ENCODE assay signal across 28 mouse cellular contexts in genomic region chr2:134827778-134828487, GRCm38 (mm10). TPM values are rescaled to one million over a fixed set of nuclear protein-coding genes. Genes with fewer than 3 reads are reported as not detected.
DNase-seq lines count a peak whose midpoint lies in the region; ATAC-seq lines count a peak whose summit lies in the region.
"Had no signal": no experiment of that assay in that cellular context is flagged by ENCODE, and none has a peak within 500 bp of the region (broad histone marks: within the 10 kb centered on the region; RNA-seq: fewer than 3 reads in every experiment).

No protein-coding gene starts in this region.

- no peaks in the 10 kb centered on the region for H3K36me3 ChIP-seq in kidney, embryonic 15.5 days
- no peaks in the 10 kb centered on the region for H3K36me3 ChIP-seq in forebrain, embryonic 13.5 days (ENCODE audit: poor library complexity, severe bottlenecking)
- no peaks in the 10 kb centered on the region for H3K36me3 ChIP-seq in intestine, embryonic 15.5 days
- H3K36me3 ChIP-seq: embryonic facial prominence, embryonic 12.5 days; hindbrain, embryonic 10.5 days; lung, embryonic 15.5 days; midbrain, embryonic 10.5 days; midbrain, embryonic 15.5 days had no signal

- H3K4me1 ChIP-seq in kidney, embryonic 15.5 days = peaks cover 34% of the 10 kb centered on the region
- H3K4me1 ChIP-seq in forebrain, embryonic 13.5 days = peaks cover 17% of the 10 kb centered on the region
- H3K4me1 ChIP-seq in intestine, embryonic 15.5 days (replicated peaks) = 0 out of 2 replicates have a peak, but pooled peaks cover 6% of the 10 kb centered on the region

- no peak overlapping the region for H3K4me2 ChIP-seq in kidney, embryonic 15.5 days
- no peak overlapping the region for H3K4me2 ChIP-seq in forebrain, embryonic 13.5 days
- no peak overlapping the region for H3K4me2 ChIP-seq in intestine, embryonic 15.5 days (replicated peaks)
- H3K4me2 ChIP-seq: embryonic facial prominence, embryonic 12.5 days; lung, embryonic 15.5 days; midbrain, embryonic 15.5 days had no signal

- no peak overlapping the region for H3K4me3 ChIP-seq in kidney, embryonic 15.5 days (replicated peaks)
- H3K4me3 ChIP-seq in forebrain, embryonic 13.5 days = no peak overlapping the region
- no peak overlapping the region for H3K4me3 ChIP-seq in intestine, embryonic 15.5 days (replicated peaks)
- H3K4me3 ChIP-seq: embryonic facial prominence, embryonic 12.5 days; hindbrain, embryonic 10.5 days; lung, embryonic 15.5 days; midbrain, embryonic 10.5 days; midbrain, embryonic 15.5 days had no signal

- 73% methylated on average over 3 of the region's 3 CpGs for WGBS in kidney, embryonic 15.5 days
- 48% methylated on average over 3 of the region's 3 CpGs for WGBS in forebrain, embryonic 13.5 days
- 75% methylated on average over 3 of the region's 3 CpGs for WGBS in intestine, embryonic 15.5 days

- peak; percentile 68 for DNase-seq in kidney, adult 11 months
- DNase-seq in kidney, adult 18-20 months = no peak
- peak; percentile 52 to 66 for DNase-seq in kidney, postnatal 25 days
- no peak for DNase-seq in embryo, embryonic 10.5 days (ENCODE audit: low spot score)
- no peak for DNase-seq in frontal cortex, postnatal 10 days (ENCODE audit: low spot score in 2 of 2)
- DNase-seq: adrenal gland, postnatal 10 days; cerebellum, adult 11 months; cerebellum, adult 9-10 months; cerebellum, postnatal 36 days; embryo, embryonic 11 days; gastrocnemius, postnatal 10 days; heart, postnatal 14 days; left cerebral cortex, postnatal 4 days; right cerebral cortex, postnatal 4 days; thymus, adult 2 months; thymus, postnatal 36 days had no signal

- H3K9me3 ChIP-seq in kidney, embryonic 15.5 days (replicated peaks) = no peaks in the 10 kb centered on the region
- H3K9me3 ChIP-seq in forebrain, embryonic 13.5 days (replicated peaks) = no peaks in the 10 kb centered on the region
- H3K9me3 ChIP-seq in intestine, embryonic 15.5 days = no peaks in the 10 kb centered on the region
- H3K9me3 ChIP-seq: embryonic facial prominence, embryonic 12.5 days; hindbrain, embryonic 10.5 days; lung, embryonic 15.5 days; midbrain, embryonic 10.5 days; midbrain, embryonic 15.5 days had no signal

- ATAC-seq in kidney, embryonic 15.5 days (replicated peaks; ENCODE audit: low FRiP score) = no peak
- peak; percentile 62; the same call in 1 of the 2 replicates for ATAC-seq in forebrain, embryonic 13.5 days
- peak; percentile 46; the same call in 1 of the 2 replicates for ATAC-seq in intestine, embryonic 15.5 days
- ATAC-seq: hindbrain, postnatal 0 days; midbrain, embryonic 15.5 days; Patski had no signal

- H3K27ac ChIP-seq in kidney, embryonic 15.5 days = no peak overlapping the region
- no peak overlapping the region for H3K27ac ChIP-seq in forebrain, embryonic 13.5 days
- H3K27ac ChIP-seq in intestine, embryonic 15.5 days = no peak overlapping the region
- H3K27ac ChIP-seq: embryonic facial prominence, embryonic 12.5 days; hindbrain, embryonic 10.5 days; kidney, postnatal 0 days; liver, embryonic 14.5 days; lung, embryonic 15.5 days; midbrain, embryonic 10.5 days; midbrain, embryonic 15.5 days had no signal

- H3K9ac ChIP-seq in kidney, embryonic 15.5 days = no peak overlapping the region
- H3K9ac ChIP-seq in forebrain, embryonic 13.5 days = no peak overlapping the region
- no peak overlapping the region for H3K9ac ChIP-seq in intestine, embryonic 15.5 days
- H3K9ac ChIP-seq: embryonic facial prominence, embryonic 12.5 days; liver, embryonic 14.5 days; lung, embryonic 15.5 days; midbrain, embryonic 15.5 days had no signal

- no peaks in the 10 kb centered on the region for H3K27me3 ChIP-seq in kidney, embryonic 15.5 days
- H3K27me3 ChIP-seq in forebrain, embryonic 13.5 days = no peaks in the 10 kb centered on the region
- no peaks in the 10 kb centered on the region for H3K27me3 ChIP-seq in intestine, embryonic 15.5 days (replicated peaks)
- H3K27me3 ChIP-seq: embryonic facial prominence, embryonic 12.5 days; lung, embryonic 15.5 days; midbrain, embryonic 15.5 days; Patski had no signal

RNA-seq across cellular contexts. Expression of gene Plcb1, which starts 42.1 kb away (rescaled TPM):
- 29.5 and 30.1 TPM in 2 replicates for polyA plus RNA-seq in kidney, embryonic 15.5 days (2015; fragmentation: Nextera tagmentation; extraction: Ambion mirVana)
- 27.3 and 27.6 TPM in 2 replicates for polyA plus RNA-seq in forebrain, embryonic 13.5 days (2015; fragmentation: Nextera tagmentation; extraction: Ambion mirVana)
- polyA plus RNA-seq in intestine, embryonic 15.5 days (2015; fragmentation: Nextera tagmentation; extraction: Ambion mirVana) = 10.9 and 11.9 TPM in 2 replicates

Comparison
In these comparisons a context has a peak if more than half of its experiments do, and no peak if none do; other contexts are left out.
1. DNase-seq: peak in kidney, adult 11 months (single experiment) and kidney, postnatal 25 days (2 of 2); none in kidney, adult 18-20 months (single experiment), embryo, embryonic 10.5 days (single experiment) and frontal cortex, postnatal 10 days (0 of 2).